Mouse (Mus musculus) liver, adult 2 months (tissue): ENCODE results near the gene Arhgap33. TPM values are rescaled to one million over a fixed set of nuclear protein-coding genes. Genes with fewer than 3 reads are reported as not detected.

Experiments
- DNase-seq: peaks from one replicate; pipeline ENCODE4 v3.0.0-alpha.2; 2011; ENCODE audit warnings: low read depth, low spot score; ENCODE audit errors: extremely low read depth
- H3K27ac ChIP-seq: fragments of 200-500 bp; replicated peaks from 2 replicates; pipeline ENCODE4 v1.5.1; 2012; ENCODE audit warnings: low read depth, mild to moderate bottlenecking, control low read depth, inconsistent platforms, low read length; ENCODE audit not compliant: insufficient read depth
- H3K27me3 ChIP-seq: fragments of 200-500 bp; 2 replicates; pipeline ENCODE4 v1.6.1; 2012; ENCODE audit warnings: mild to moderate bottlenecking, moderate library complexity, low read length, inconsistent platforms; ENCODE audit not compliant: control insufficient read depth, insufficient read depth
- H3K36me3 ChIP-seq: fragments of 200-500 bp; 2 replicates; pipeline ENCODE4 v1.6.1; 2012; ENCODE audit warnings: low read length, inconsistent platforms; ENCODE audit not compliant: control insufficient read depth, insufficient read depth
- H3K4me1 ChIP-seq: fragments of 200-500 bp; 2 replicates; pipeline ENCODE4 v1.6.1; 2011; ENCODE audit warnings: low read length; ENCODE audit not compliant: control insufficient read depth, insufficient read depth
- H3K4me3 ChIP-seq: fragments of 200-500 bp; 2 replicates; pipeline ENCODE4 v1.5.1; 2011; ENCODE audit warnings: low read depth, mild to moderate bottlenecking, control low read depth, low read length, moderate library complexity; ENCODE audit not compliant: insufficient read depth
- H3K79me2 ChIP-seq: fragments of 200-500 bp; 2 replicates; pipeline ENCODE4 v1.6.1; 2012; ENCODE audit warnings: inconsistent platforms, mild to moderate bottlenecking, low read length, moderate library complexity; ENCODE audit not compliant: control insufficient read depth, insufficient read depth
- H3K9ac ChIP-seq: fragments of 200-500 bp; 2 replicates; pipeline ENCODE4 v1.6.1; 2012; ENCODE audit warnings: low read depth, mild to moderate bottlenecking, control low read depth, inconsistent platforms, low read length
- CTCF ChIP-seq: fragments of 200-500 bp; IDR thresholded peaks from 2 replicates; pipeline ENCODE4 v1.5.1; 2011; ENCODE audit warnings: low read depth, low read length, control low read depth
- POLR2A ChIP-seq: fragments of 200-500 bp; IDR thresholded peaks from 2 replicates; pipeline ENCODE4 v1.6.1; 2011; ENCODE audit warnings: low read length, control low read depth; ENCODE audit not compliant: insufficient read depth; ENCODE audit errors: extremely low read depth
- WGBS: fragments of 180-500 bp; shearing (Covaris S2); methylation state at CpG from one replicate; pipeline ENCODE4 v1.1.7; 2018; 5-methylcytosine and 5-hydroxymethylcytosine counted together
- polyA plus RNA-seq: library from polyadenylated mRNA; depleted of rRNA; stranded (reverse); fragments of >200 nt; gene quantifications from 2 replicates; pipeline ENCODE4 v1.2.3, GENCODE M21; 2012
- total RNA-seq: library from RNA; depleted of rRNA; stranded (reverse); fragments of >200 nt; gene quantifications from 2 replicates; pipeline ENCODE4 v1.2.3, GENCODE M21; 2014

The Arhgap33 gene
- total and polyA plus RNA-seq, 2 experiments: 0.37 to 1.2 TPM

DNA sequence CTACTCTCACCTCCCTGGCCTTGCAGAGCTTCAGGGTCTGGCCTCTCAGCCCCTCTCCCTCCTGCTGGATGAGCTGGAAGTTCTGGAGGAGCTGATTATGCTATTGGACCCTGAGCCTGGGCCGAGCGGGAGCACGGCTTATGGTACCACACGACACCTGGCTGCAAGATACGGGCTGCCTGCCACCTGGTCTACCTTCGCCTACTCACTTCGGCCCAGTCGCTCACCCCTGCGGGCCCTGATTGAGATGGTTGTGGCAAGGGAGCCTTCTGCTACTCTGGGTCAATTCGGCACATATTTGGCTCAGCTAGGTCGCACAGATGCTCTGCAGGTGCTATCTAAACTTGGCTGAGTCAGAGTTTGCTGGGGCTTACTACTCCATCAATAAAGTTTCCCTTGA lies 32.7 kb upstream of the Arhgap33 start:
- peaks cover 26% of the 10 kb centered on the region; the same call in 1 of the 2 replicates for H3K36me3 ChIP-seq
- no peak for DNase-seq
- 89% methylated on average over 11 of the region's 11 CpGs for WGBS
- no peaks in the 10 kb centered on the region for H3K27me3 ChIP-seq
- no peak for TF ChIP-seq CTCF
- no peak for TF ChIP-seq POLR2A
- no peak overlapping the region for H3K4me3 ChIP-seq
- no peak overlapping the region for H3K27ac ChIP-seq
- peaks cover 5% of the 10 kb centered on the region for H3K4me1 ChIP-seq
- H3K9ac ChIP-seq: no peak overlapping the region
- no peaks in the 10 kb centered on the region for H3K79me2 ChIP-seq

DNA sequence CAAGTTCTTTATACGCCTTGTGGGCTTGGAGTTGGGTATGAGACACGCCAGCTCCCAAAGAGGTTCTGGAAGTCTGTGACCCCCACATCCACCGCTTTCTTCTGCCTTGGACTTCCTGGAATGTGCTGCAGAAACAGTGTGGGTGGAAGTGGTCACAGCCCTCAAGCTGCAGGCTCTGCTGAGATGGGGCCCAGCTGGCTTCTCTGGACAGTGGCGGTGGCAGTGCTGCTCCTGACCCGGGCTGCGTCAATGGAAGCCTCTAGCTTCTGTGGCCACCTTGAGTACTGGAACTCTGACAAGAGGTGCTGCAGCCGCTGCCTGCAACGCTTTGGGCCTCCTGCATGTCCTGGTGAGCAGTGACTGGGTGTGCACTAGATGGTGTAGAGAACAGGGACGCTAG lies 31.2 kb upstream of the Arhgap33 start:
- Histone ChIP-seq H3K27me3 (no peaks in the 10 kb centered on the region), H3K4me1 (peaks cover 7% of the 10 kb centered on the region), H3K9ac (no peak overlapping the region), H3K4me3 (no peak overlapping the region), H3K36me3 (peaks cover 17% of the 10 kb centered on the region; the same call in 1 of the 2 replicates), H3K79me2 (no peaks in the 10 kb centered on the region), H3K27ac (no peak overlapping the region)
- DNase-seq: no peak
- no peak for TF ChIP-seq CTCF
- no peak for TF ChIP-seq POLR2A
- WGBS: 88% methylated on average over 9 of the region's 9 CpGs

DNA sequence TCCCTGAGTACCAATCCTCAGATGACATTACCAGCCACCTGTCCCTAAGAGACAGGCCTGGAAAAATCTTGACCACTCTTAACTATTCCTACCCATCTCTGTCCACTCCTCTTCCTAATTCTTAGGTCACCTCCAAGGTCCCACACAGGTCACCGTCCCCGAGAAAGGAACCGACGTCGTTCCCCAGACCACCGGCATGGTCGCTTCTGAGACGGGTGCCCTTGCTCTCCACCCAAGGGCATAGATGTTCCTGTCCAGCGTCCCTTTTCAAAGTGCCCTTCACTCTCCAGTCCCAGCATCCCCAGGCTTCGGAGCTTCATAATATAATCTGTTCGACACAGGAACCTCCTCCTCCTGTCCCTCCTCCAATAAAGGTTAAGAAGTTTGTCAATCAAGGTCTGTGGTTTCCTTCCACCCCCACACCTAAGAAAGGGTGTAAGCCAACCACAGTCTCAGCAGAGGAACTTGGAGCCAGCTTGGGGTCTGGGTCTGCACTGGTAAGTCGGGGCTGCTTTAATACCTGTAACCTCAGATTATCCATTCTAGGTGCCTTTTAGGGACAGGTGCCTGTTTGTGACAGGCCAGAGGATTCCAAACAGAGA lies 30.2 kb upstream of the Arhgap33 start, which contains the start of gene Igflr1:
Igflr1 (plus strand) TSS at position 458 of the 602 bp plus-strand sequence.
- TF ChIP-seq CTCF (no peak), POLR2A (no peak)
- no peak within 1 kb of the TSS for H3K4me3 ChIP-seq
- H3K27me3 ChIP-seq: no peaks in the 10 kb centered on the region
- H3K79me2 ChIP-seq: no peaks in the 10 kb centered on the region
- whole genome bisulfite sequencing: 96% methylated on average over 12 of the region's 12 CpGs
- no peak for DNase-seq
- H3K27ac ChIP-seq: no peak within 1 kb of the TSS
- no peak within 1 kb of the TSS for H3K9ac ChIP-seq
- H3K4me1 ChIP-seq: peaks cover 9% of the 10 kb centered on the region
- peaks cover 9% of the 10 kb centered on the region; the same call in 1 of the 2 replicates for H3K36me3 ChIP-seq

DNA sequence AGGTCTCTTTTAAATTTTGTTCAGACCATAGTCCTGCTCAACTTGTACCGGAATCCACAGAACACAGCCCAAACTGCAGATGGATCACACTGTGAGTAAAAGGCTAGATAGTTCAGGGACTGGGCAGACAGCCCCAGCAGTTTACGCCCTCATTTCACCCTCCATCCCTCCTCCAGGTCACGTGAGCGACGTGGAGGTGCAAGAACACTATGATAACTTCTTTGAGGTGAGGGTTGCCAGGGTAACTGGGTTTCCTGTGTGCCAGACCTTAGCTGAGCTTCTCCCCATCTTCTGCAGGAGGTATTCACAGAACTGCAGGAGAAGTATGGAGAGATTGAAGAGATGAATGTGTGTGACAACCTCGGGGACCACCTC lies 29.0 kb upstream of the Arhgap33 start:
- 32% methylated on average over 6 of the region's 6 CpGs for WGBS
- no peak for DNase-seq
- Histone ChIP-seq H3K79me2 (no peaks in the 10 kb centered on the region), H3K4me3 (peak overlapping the region; percentile 75), H3K4me1 (peaks cover 9% of the 10 kb centered on the region), H3K27ac (no peak overlapping the region), H3K36me3 (peaks cover 4% of the 10 kb centered on the region; the same call in 1 of the 2 replicates), H3K9ac (no peak overlapping the region), H3K27me3 (no peaks in the 10 kb centered on the region)
- no peak for TF ChIP-seq POLR2A

DNA sequence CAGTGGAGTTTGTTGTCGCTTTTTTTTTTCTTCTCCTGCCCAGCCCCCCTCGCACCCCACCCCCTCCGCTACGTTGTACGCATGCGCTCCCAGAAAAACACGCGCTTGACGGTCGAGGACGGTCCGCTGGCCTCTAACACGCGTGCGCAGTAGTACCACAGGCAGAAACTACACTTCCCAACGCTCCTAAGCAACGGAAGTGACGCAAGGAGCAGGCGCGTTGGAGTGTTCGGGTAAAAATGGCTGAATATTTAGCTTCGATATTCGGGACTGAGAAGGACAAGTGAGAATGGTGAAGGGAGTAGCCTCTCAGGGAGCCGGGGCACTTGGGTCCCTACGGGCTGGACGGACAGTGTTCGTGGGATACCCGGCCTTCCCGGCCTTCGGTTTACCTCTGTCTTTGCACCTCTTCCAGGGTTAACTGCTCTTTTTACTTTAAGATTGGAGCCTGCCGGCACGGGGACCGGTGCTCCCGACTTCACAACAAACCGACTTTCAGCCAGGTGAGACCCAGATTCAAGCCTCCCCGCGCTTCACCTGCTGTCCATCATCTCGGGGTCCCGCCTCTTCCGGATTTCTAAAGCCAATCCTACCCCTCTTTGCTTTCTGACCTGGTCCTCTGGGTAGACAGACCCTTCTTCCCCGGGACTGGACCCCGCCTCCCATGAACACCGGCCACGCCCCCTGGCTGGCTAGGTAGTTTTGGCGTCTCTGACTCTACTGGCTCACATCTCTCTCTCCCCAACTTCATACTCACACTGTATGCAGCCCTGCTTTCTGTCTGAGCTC lies 28.5 kb upstream of the Arhgap33 start, which contains the start of the genes U2af1l4, Gm49396 and Psenen:
U2af1l4 (plus strand) TSS at position 185 of the 789 bp plus-strand sequence.
Gm49396 (plus strand) TSS at position 228 of the 789 bp plus-strand sequence.
Psenen (minus strand) TSS at position 511 of the 789 bp plus-strand sequence.
- H3K27me3 ChIP-seq: no peaks in the 10 kb centered on the region
- peaks cover 12% of the 10 kb centered on the region for H3K4me1 ChIP-seq
- TF ChIP-seq POLR2A (0 out of 2 replicates have a peak, but pooled peaks have one; percentile 11), CTCF (no peak)
- WGBS: under 1% methylated on average over 45 of the region's 45 CpGs
- no peaks in the 10 kb centered on the region for H3K36me3 ChIP-seq
- DNase-seq: peak; percentile 93
- peak within 1 kb of the TSS; percentile 89 for H3K27ac ChIP-seq
- peak within 1 kb of the TSS; percentile 83 for H3K9ac ChIP-seq
- H3K4me3 ChIP-seq: peak within 1 kb of the TSS; percentile 75
- no peaks in the 10 kb centered on the region for H3K79me2 ChIP-seq
